10 mouse cellular contexts compared by ENCODE assay signal in genomic region chr17:26397339-26397738, GRCm38 (mm10). TPM values are rescaled to one million over a fixed set of nuclear protein-coding genes. Genes with fewer than 3 reads are reported as not detected.
DNase-seq lines count a peak whose midpoint lies in the region; ATAC-seq and TF ChIP-seq lines count a peak whose summit lies in the region.
"Had no signal": no experiment of that assay in that cellular context is flagged by ENCODE, and none has a peak within 500 bp of the region (broad histone marks: within the 10 kb centered on the region; RNA-seq: fewer than 3 reads in every experiment).

No protein-coding gene starts in this region.

- intact Hi-C loops in gastrocnemius, postnatal 14 days (cut with DNase I; ENCODE audit: low total_unique reads) = no loop called here

- peak overlapping the region; percentile 51; the same call in 1 of the 2 replicates for H3K27ac ChIP-seq in kidney, embryonic 14.5 days (ENCODE audit: low read depth, low read length)
- H3K27ac ChIP-seq in small intestine, adult 2 months (ENCODE audit: insufficient read depth, low read depth, low read length) = 0 out of 2 replicates have a peak overlapping the region, but pooled peaks have one; percentile 14
- H3K27ac ChIP-seq in forebrain, embryonic 11.5 days (ENCODE audit: low read depth, low read length) = no peak overlapping the region

- no peak for TF ChIP-seq CTCF in small intestine, adult 2 months (IDR thresholded peaks at IDR 0.05; ENCODE audit: extremely low read depth, insufficient read length, insufficient replicate concordance, low read depth, low read length)

- no peaks in the 10 kb centered on the region for H3K9me3 ChIP-seq in kidney, embryonic 14.5 days (ENCODE audit: control insufficient read depth, low read length)
- no peaks in the 10 kb centered on the region for H3K9me3 ChIP-seq in forebrain, embryonic 11.5 days (ENCODE audit: control insufficient read depth, low read length)

- no peak for TF ChIP-seq POLR2A in small intestine, adult 2 months (IDR thresholded peaks at IDR 0.05; ENCODE audit: low read depth, low read length)

- no peak overlapping the region for H3K4me3 ChIP-seq in kidney, embryonic 14.5 days (ENCODE audit: low read length)
- no peak overlapping the region for H3K4me3 ChIP-seq in small intestine, adult 2 months (ENCODE audit: low read depth, low read length)
- H3K4me3 ChIP-seq in forebrain, embryonic 11.5 days (ENCODE audit: low read depth, low read length) = no peak overlapping the region
- H3K4me3 ChIP-seq: megakaryocyte, embryonic 14.5 days had no signal

- H3K4me2 ChIP-seq in kidney, embryonic 14.5 days (replicated peaks; ENCODE audit: low read depth, low read length) = no peak overlapping the region
- H3K4me2 ChIP-seq in forebrain, embryonic 11.5 days (ENCODE audit: low read depth, low read length, severe bottlenecking) = no peak overlapping the region

- no peaks in the 10 kb centered on the region for H3K27me3 ChIP-seq in kidney, embryonic 14.5 days (ENCODE audit: control insufficient read depth, insufficient read depth, low read length)
- no peaks in the 10 kb centered on the region for H3K27me3 ChIP-seq in small intestine, adult 2 months (ENCODE audit: control insufficient read depth, insufficient read depth, low read length)
- H3K27me3 ChIP-seq in forebrain, embryonic 11.5 days (ENCODE audit: control insufficient read depth, insufficient read depth, low read length) = no peaks in the 10 kb centered on the region

- WGBS in kidney, embryonic 14.5 days = 10% methylated on average over 6 of the region's 6 CpGs
- WGBS in small intestine, adult 2 months = 43% methylated on average over 6 of the region's 6 CpGs
- 69% methylated on average over 6 of the region's 6 CpGs for WGBS in forebrain, embryonic 11.5 days

- DNase-seq in kidney, adult 11 months = no peak
- peak; percentile 59 for DNase-seq in gastrocnemius, postnatal 14 days
- DNase-seq in kidney, postnatal 4 days = peak; percentile 75 to 84
- no peak for DNase-seq in forebrain, embryonic 11.5 days (ENCODE audit: low spot score)
- DNase-seq: cerebellum, adult 11-12 months had no signal

- ATAC-seq in kidney, embryonic 14.5 days (ENCODE audit: low FRiP score, low TSS enrichment) = peak; percentile 84
- ATAC-seq in megakaryocyte-erythroid progenitor cell, adult 5-6 weeks (replicated peaks; ENCODE audit: low FRiP score, low TSS enrichment, poor library complexity, severe bottlenecking) = no peak
- ATAC-seq in forebrain, embryonic 11.5 days (replicated peaks; ENCODE audit: low FRiP score) = no peak
- no peak for ATAC-seq in erythroblast, adult 5-6 weeks (replicated peaks; ENCODE audit: low FRiP score, poor library complexity, severe bottlenecking)

- no peak overlapping the region for H3K9ac ChIP-seq in kidney, embryonic 14.5 days (ENCODE audit: low read depth, low read length)
- H3K9ac ChIP-seq in forebrain, embryonic 11.5 days (ENCODE audit: low read length) = no peak overlapping the region

- no peaks in the 10 kb centered on the region for H3K36me3 ChIP-seq in kidney, embryonic 14.5 days (ENCODE audit: control insufficient read depth, insufficient read depth, low read length)
- H3K36me3 ChIP-seq in small intestine, adult 2 months (ENCODE audit: control insufficient read depth, insufficient read depth, low read length) = no peaks in the 10 kb centered on the region
- H3K36me3 ChIP-seq in forebrain, embryonic 11.5 days (ENCODE audit: control insufficient read depth, insufficient read depth, low read length) = no peaks in the 10 kb centered on the region

- H3K4me1 ChIP-seq in kidney, embryonic 14.5 days (ENCODE audit: control insufficient read depth, insufficient read depth, low read length) = peaks cover 14% of the 10 kb centered on the region
- H3K4me1 ChIP-seq in small intestine, adult 2 months (ENCODE audit: control insufficient read depth, insufficient read depth, insufficient read length, low read length) = no peaks in the 10 kb centered on the region
- H3K4me1 ChIP-seq in forebrain, embryonic 11.5 days (replicated peaks; ENCODE audit: control insufficient read depth, insufficient read depth, low read length) = no peaks in the 10 kb centered on the region
- H3K4me1 ChIP-seq: megakaryocyte, embryonic 14.5 days had no signal

RNA-seq across cellular contexts. Expression of gene Neurl1b, which starts 17.3 kb away (rescaled TPM):
- polyA plus RNA-seq in kidney, embryonic 14.5 days (2014; fragmentation: Nextera tagmentation; extraction: Ambion mirVana) = 1.6 and 2.9 TPM in 2 replicates
- 1 to 10 TPM; 8.4 TPM for total RNA-seq in gastrocnemius, postnatal 14 days (2021)
- polyA plus RNA-seq in small intestine, adult 2 months (2012; rRNA removed) = 39.3 and 79.7 TPM in 2 replicates
- total RNA-seq in megakaryocyte-erythroid progenitor cell, adult 5-6 weeks (2014; fragmentation: Nextera tagmentation) = 0.22 and 0.25 TPM in 2 replicates
- total RNA-seq in megakaryocyte-erythroid progenitor cell, adult 5-6 weeks (2017) = 0.09 and 0.53 TPM in 2 replicates
- polyA plus RNA-seq in forebrain, embryonic 11.5 days (2014; fragmentation: Nextera tagmentation; extraction: Ambion mirVana) = 0.35 and 0.45 TPM in 2 replicates
- total RNA-seq in erythroblast, adult 5-6 weeks (2015; ENCODE audit: low replicate concordance) = 0.42 and 1.7 TPM in 2 replicates
- 0.14 and 0.77 TPM in 2 replicates for total RNA-seq in erythroblast, adult 5-6 weeks (2017; ENCODE audit: low replicate concordance)

Comparison
In these comparisons a context has a peak if more than half of its experiments do, and no peak if none do; other contexts are left out.
1. DNase-seq: peak in gastrocnemius, postnatal 14 days (single experiment) and kidney, postnatal 4 days (2 of 2); none in kidney, adult 11 months (single experiment) and forebrain, embryonic 11.5 days (single experiment).